Mouse (Mus musculus): Measurements from ENCODE around the gene Zhx3.

DNA sequence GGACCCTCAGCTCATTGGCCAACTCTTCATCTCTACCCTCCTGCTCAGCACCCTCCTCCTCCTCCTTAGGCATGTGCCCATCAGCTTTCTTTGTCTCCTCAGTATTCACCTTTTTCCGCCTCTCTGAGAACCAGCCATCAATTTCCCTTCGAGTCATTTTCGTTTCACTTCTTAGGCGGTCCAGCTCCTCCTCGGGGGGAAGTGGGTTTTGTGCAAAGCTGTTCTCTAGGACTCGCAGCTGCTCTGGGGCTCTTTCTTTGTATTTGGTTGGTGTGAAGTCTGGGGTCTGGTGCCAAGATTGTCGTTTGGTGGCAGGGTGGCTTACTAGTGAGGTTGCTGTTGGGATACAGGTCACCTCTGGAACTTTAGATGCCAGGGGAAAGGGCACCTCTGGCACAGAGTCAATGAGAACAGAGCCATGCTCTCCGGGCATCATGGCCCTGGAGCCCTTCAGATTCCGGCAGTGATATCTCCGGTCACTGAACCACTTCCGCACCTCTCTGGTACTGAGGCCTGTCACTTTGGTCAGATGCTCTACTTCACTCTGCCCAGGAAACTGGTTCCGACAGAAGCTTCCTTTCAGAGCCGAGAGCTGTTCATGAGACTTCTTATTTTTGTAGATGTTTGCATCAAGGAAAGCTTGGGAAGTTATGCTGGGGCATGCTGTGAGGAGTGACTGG is 92.5 kb downstream of the Zhx3 start:
- no peak for TF ChIP-seq POLR2A (IDR thresholded peaks at IDR 0.05; ENCODE audit: control insufficient read depth, low read depth, low read length)
- TF ChIP-seq CTCF (IDR thresholded peaks at IDR 0.05; ENCODE audit: control insufficient read depth, insufficient read depth, insufficient replicate concordance, low read depth, low read length), result no peak

Data from testis, adult 2 months (tissue).